Mouse (Mus musculus): Measurements from ENCODE around the gene Mpped1. TPM values are rescaled to one million over a fixed set of nuclear protein-coding genes. Genes with fewer than 3 reads are reported as not detected.

The Mpped1 gene
- polyA plus RNA-seq, 1 experiment from 2014 or later = 30.6 TPM

- ATAC-seq (ENCODE audit: low FRiP score) = no peak
- Histone ChIP-seq H3K36me3 (replicated peaks) (peaks cover 17% of the 10 kb centered on the region), H3K9ac (no peak overlapping the region), H3K4me3 (replicated peaks) (no peak overlapping the region), H3K27ac (no peak overlapping the region), H3K4me1 (peaks cover 3% of the 10 kb centered on the region; the same call in 1 of the 2 replicates), H3K9me3 (no peaks in the 10 kb centered on the region), H3K4me2 (no peak overlapping the region), H3K27me3 (no peaks in the 10 kb centered on the region)
- WGBS = 78% methylated on average over 5 of the region's 5 CpGs
Measured at GRCm38 (mm10) chr15:83853400-83853811, 74.1 kb downstream of the Mpped1 start.

GRCm38 (mm10) chr15:83857129-83857528 lies 77.9 kb downstream of the Mpped1 start:
- Histone ChIP-seq H3K9me3 (no peaks in the 10 kb centered on the region), H3K4me3 (replicated peaks) (no peak overlapping the region), H3K27me3 (no peaks in the 10 kb centered on the region), H3K4me2 (no peak overlapping the region), H3K27ac (no peak overlapping the region), H3K9ac (no peak overlapping the region), H3K36me3 (replicated peaks) (peaks cover 17% of the 10 kb centered on the region), H3K4me1 (no peaks in the 10 kb centered on the region)
- 0 out of 2 replicates have a peak, but pooled peaks have one; percentile 53 for ATAC-seq (ENCODE audit: low FRiP score)
- WGBS = 21% methylated on average over 8 of the region's 8 CpGs

GRCm38 (mm10) chr15:83865626-83866025 lies 86.4 kb downstream of the Mpped1 start:
- no peaks in the 10 kb centered on the region for H3K36me3 ChIP-seq (replicated peaks)
- ATAC-seq (ENCODE audit: low FRiP score) = no peak
- no peaks in the 10 kb centered on the region; the same call in 1 of the 2 replicates for H3K4me1 ChIP-seq
- no peak overlapping the region for H3K27ac ChIP-seq
- H3K27me3 ChIP-seq = peaks cover 13% of the 10 kb centered on the region
- H3K9me3 ChIP-seq = no peaks in the 10 kb centered on the region
- no peak overlapping the region for H3K9ac ChIP-seq
- no peak overlapping the region for H3K4me3 ChIP-seq (replicated peaks)
- H3K4me2 ChIP-seq = no peak overlapping the region
- WGBS = 89% methylated on average over 5 of the region's 5 CpGs

- H3K27me3 ChIP-seq = peaks cover 21% of the 10 kb centered on the region
- H3K4me1 ChIP-seq = peaks cover 8% of the 10 kb centered on the region
- ATAC-seq (ENCODE audit: low FRiP score) = no peak
- no peak overlapping the region for H3K9ac ChIP-seq
- WGBS = 11% methylated on average over 17 of the region's 17 CpGs
- peak overlapping the region; percentile 35 for H3K4me2 ChIP-seq
- H3K4me3 ChIP-seq (replicated peaks) = no peak overlapping the region
- H3K36me3 ChIP-seq (replicated peaks) = no peaks in the 10 kb centered on the region
- H3K27ac ChIP-seq = no peak overlapping the region
- H3K9me3 ChIP-seq = no peaks in the 10 kb centered on the region
Measured at GRCm38 (mm10) chr15:83870936-83871335, 91.7 kb downstream of the Mpped1 start.

GRCm38 (mm10) chr15:83877155-83877866 lies 98.0 kb downstream of the Mpped1 start:
- Histone ChIP-seq H3K9me3 (no peaks in the 10 kb centered on the region), H3K4me2 (no peak overlapping the region), H3K27me3 (0 out of 2 replicates have a peak, but pooled peaks cover 4% of the 10 kb centered on the region), H3K27ac (no peak overlapping the region), H3K9ac (no peak overlapping the region), H3K36me3 (replicated peaks) (no peaks in the 10 kb centered on the region), H3K4me1 (no peaks in the 10 kb centered on the region), H3K4me3 (replicated peaks) (no peak overlapping the region)
- no peak for ATAC-seq (ENCODE audit: low FRiP score)
- WGBS = 59% methylated on average over 11 of the region's 11 CpGs

- 92% methylated on average over 2 of the region's 2 CpGs for WGBS
- Histone ChIP-seq H3K4me3 (replicated peaks) (no peak overlapping the region), H3K27me3 (0 out of 2 replicates have a peak, but pooled peaks cover 4% of the 10 kb centered on the region), H3K9me3 (no peaks in the 10 kb centered on the region), H3K4me1 (no peaks in the 10 kb centered on the region), H3K27ac (no peak overlapping the region), H3K36me3 (replicated peaks) (no peaks in the 10 kb centered on the region), H3K4me2 (no peak overlapping the region), H3K9ac (no peak overlapping the region)
- no peak for ATAC-seq (ENCODE audit: low FRiP score)
Measured at GRCm38 (mm10) chr15:83877898-83878297, 98.6 kb downstream of the Mpped1 start.

- H3K36me3 ChIP-seq (replicated peaks) = no peaks in the 10 kb centered on the region
- 23% methylated on average over 5 of the region's 5 CpGs for WGBS
- no peak for ATAC-seq (ENCODE audit: low FRiP score)
- no peak overlapping the region for H3K9ac ChIP-seq
- H3K4me1 ChIP-seq = no peaks in the 10 kb centered on the region
- no peaks in the 10 kb centered on the region for H3K27me3 ChIP-seq
- H3K4me2 ChIP-seq = no peak overlapping the region
- H3K27ac ChIP-seq = no peak overlapping the region
- no peak overlapping the region for H3K4me3 ChIP-seq (replicated peaks)
- H3K9me3 ChIP-seq = no peaks in the 10 kb centered on the region
Measured at GRCm38 (mm10) chr15:83879845-83880244, 100.6 kb downstream of the Mpped1 start.

GRCm38 (mm10) chr15:83883821-83884220 lies 104.6 kb downstream of the Mpped1 start:
- H3K4me2 ChIP-seq = no peak overlapping the region
- 95% methylated on average over 8 of the region's 8 CpGs for WGBS
- H3K27ac ChIP-seq = no peak overlapping the region
- no peaks in the 10 kb centered on the region for H3K9me3 ChIP-seq
- no peak overlapping the region for H3K9ac ChIP-seq
- no peak overlapping the region for H3K4me3 ChIP-seq (replicated peaks)
- no peaks in the 10 kb centered on the region; the same call in 1 of the 2 replicates for H3K27me3 ChIP-seq
- no peak for ATAC-seq (ENCODE audit: low FRiP score)
- H3K4me1 ChIP-seq = no peaks in the 10 kb centered on the region
- H3K36me3 ChIP-seq (replicated peaks) = no peaks in the 10 kb centered on the region

GRCm38 (mm10) chr15:83884291-83884690 lies 105.0 kb downstream of the Mpped1 start:
- H3K4me2 ChIP-seq = no peak overlapping the region
- no peak overlapping the region for H3K4me3 ChIP-seq (replicated peaks)
- H3K36me3 ChIP-seq (replicated peaks) = no peaks in the 10 kb centered on the region
- no peaks in the 10 kb centered on the region; the same call in 1 of the 2 replicates for H3K27me3 ChIP-seq
- H3K9ac ChIP-seq = no peak overlapping the region
- H3K9me3 ChIP-seq = no peaks in the 10 kb centered on the region
- no peak overlapping the region for H3K27ac ChIP-seq
- ATAC-seq (ENCODE audit: low FRiP score) = no peak
- 83% methylated on average over 9 of the region's 9 CpGs for WGBS
- H3K4me1 ChIP-seq = no peaks in the 10 kb centered on the region

GRCm38 (mm10) chr15:83892871-83893270 lies 113.6 kb downstream of the Mpped1 start:
- ATAC-seq (ENCODE audit: low FRiP score) = no peak
- WGBS = 89% methylated on average over 15 of the region's 15 CpGs
- peaks cover 12% of the 10 kb centered on the region; the same call in 1 of the 2 replicates for H3K4me1 ChIP-seq
- H3K9ac ChIP-seq = no peak overlapping the region
- no peak overlapping the region for H3K27ac ChIP-seq
- H3K9me3 ChIP-seq = no peaks in the 10 kb centered on the region
- H3K4me2 ChIP-seq = no peak overlapping the region
- peaks cover 4% of the 10 kb centered on the region; the same call in 1 of the 2 replicates for H3K27me3 ChIP-seq
- H3K4me3 ChIP-seq (replicated peaks) = no peak overlapping the region
- no peaks in the 10 kb centered on the region for H3K36me3 ChIP-seq (replicated peaks)

- Histone ChIP-seq H3K4me2 (no peak overlapping the region), H3K27me3 (0 out of 2 replicates have a peak, but pooled peaks cover 4% of the 10 kb centered on the region), H3K4me1 (peaks cover 12% of the 10 kb centered on the region; the same call in 1 of the 2 replicates), H3K9ac (no peak overlapping the region), H3K4me3 (replicated peaks) (no peak overlapping the region), H3K36me3 (replicated peaks) (no peaks in the 10 kb centered on the region), H3K9me3 (no peaks in the 10 kb centered on the region), H3K27ac (no peak overlapping the region)
- WGBS = 87% methylated on average over 7 of the region's 7 CpGs
- ATAC-seq (ENCODE audit: low FRiP score) = no peak
Measured at GRCm38 (mm10) chr15:83894261-83894660, 115.0 kb downstream of the Mpped1 start.

- no peaks in the 10 kb centered on the region for H3K36me3 ChIP-seq (replicated peaks)
- WGBS = 17% methylated on average over 9 of the region's 9 CpGs
- 0 out of 2 replicates have a peak, but pooled peaks cover 4% of the 10 kb centered on the region for H3K27me3 ChIP-seq
- H3K4me3 ChIP-seq (replicated peaks) = no peak overlapping the region
- no peak overlapping the region for H3K27ac ChIP-seq
- no peaks in the 10 kb centered on the region for H3K9me3 ChIP-seq
- H3K9ac ChIP-seq = no peak overlapping the region
- H3K4me1 ChIP-seq = peaks cover 12% of the 10 kb centered on the region; the same call in 1 of the 2 replicates
- no peak for ATAC-seq (ENCODE audit: low FRiP score)
- no peak overlapping the region for H3K4me2 ChIP-seq
Measured at GRCm38 (mm10) chr15:83896011-83896410, 116.7 kb downstream of the Mpped1 start.

- ATAC-seq (ENCODE audit: low FRiP score) = peak; percentile 72; the same call in 1 of the 2 replicates
Measured at GRCm38 (mm10) chr15:83897286-83897685, 118.0 kb downstream of the Mpped1 start.

More at GRCm38 (mm10) chr15:83897286-83897685, 118.0 kb downstream of the Mpped1 start:
- Histone ChIP-seq H3K9me3 (no peaks in the 10 kb centered on the region), H3K4me3 (replicated peaks) (no peak overlapping the region), H3K4me2 (no peak overlapping the region), H3K27ac (no peak overlapping the region), H3K4me1 (peaks cover 12% of the 10 kb centered on the region; the same call in 1 of the 2 replicates), H3K27me3 (0 out of 2 replicates have a peak, but pooled peaks cover 4% of the 10 kb centered on the region), H3K36me3 (replicated peaks) (no peaks in the 10 kb centered on the region), H3K9ac (no peak overlapping the region)
- WGBS = 45% methylated on average over 9 of the region's 9 CpGs

All from forebrain, embryonic 12.5 days (tissue).